Mouse (Mus musculus): ENCODE measurements at regions not wholly inside any gene's neighbourhood (a gene's known extent, or its start where the extent isn't known, plus 50 kb on each side); places are given as distances from the start of the nearest gene placed in this dataset.

DNA sequence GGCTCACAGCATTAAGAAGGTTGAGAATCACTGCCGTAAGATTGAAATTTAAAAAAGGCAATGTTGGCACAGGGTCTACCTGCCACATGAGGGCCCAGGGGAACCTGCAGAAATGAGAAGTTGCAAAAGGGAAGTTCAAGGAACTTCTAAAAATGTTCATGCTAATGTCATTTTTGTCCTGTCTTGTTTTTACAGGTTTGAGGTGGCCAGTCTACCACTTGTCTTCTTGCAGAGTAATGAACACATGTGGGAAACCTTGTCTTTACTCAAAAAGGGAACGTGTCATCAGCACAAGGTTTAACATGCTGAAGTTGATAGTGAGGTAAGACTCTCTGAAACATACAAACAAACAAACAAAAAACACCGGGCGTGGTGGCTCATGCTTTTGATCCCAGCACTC, 71.4 kb upstream of the Nanos1 start:
- DNase-seq (ENCODE audit: low spot score) = no peak
- Histone ChIP-seq H3K9me3 (replicated peaks) (no peaks in the 10 kb centered on the region), H3K36me3 (replicated peaks) (no peaks in the 10 kb centered on the region), H3K4me3 (ENCODE audit: low read depth, low read length) (no peak overlapping the region), H3K4me1 (ENCODE audit: insufficient read depth, low read depth, low read length) (no peaks in the 10 kb centered on the region), H3K27me3 (ENCODE audit: insufficient read depth, low read length) (peaks cover 3% of the 10 kb centered on the region)
- ATAC-seq (ENCODE audit: extremely low read depth, insufficient number of reproducible peaks, low FRiP score, poor library complexity, severe bottlenecking) = no peak
- TF ChIP-seq CTCF (IDR thresholded peaks at IDR 0.05; ENCODE audit: low read depth, low read length) (no peak), GATA2 (IDR thresholded peaks at IDR 0.05; ENCODE audit: borderline replicate concordance, low read depth, low read length) (no peak), GATA1 (IDR thresholded peaks at IDR 0.05; ENCODE audit: borderline replicate concordance, low read length) (no peak), TAL1 (conservative IDR thresholded peaks at IDR 0.05; ENCODE audit: low read depth, low read length) (no peak), POLR2AphosphoS5 (IDR thresholded peaks at IDR 0.05; ENCODE audit: insufficient replicate concordance, low read depth, low read length) (no peak)

GRCm38 (mm10) chr19:60682283-60682682, 73.5 kb upstream of the Nanos1 start:
- Histone ChIP-seq H3K4me1 (ENCODE audit: insufficient read depth, low read depth, low read length) (no peaks in the 10 kb centered on the region), H3K4me3 (ENCODE audit: low read depth, low read length) (no peak overlapping the region), H3K9me3 (replicated peaks) (no peaks in the 10 kb centered on the region), H3K36me3 (replicated peaks) (no peaks in the 10 kb centered on the region), H3K27me3 (ENCODE audit: insufficient read depth, low read length) (no peaks in the 10 kb centered on the region)
- ATAC-seq (ENCODE audit: extremely low read depth, insufficient number of reproducible peaks, low FRiP score, poor library complexity, severe bottlenecking) (no peak), DNase-seq (ENCODE audit: low spot score) (no peak)
- no peak for TF ChIP-seq GATA1 (IDR thresholded peaks at IDR 0.05; ENCODE audit: borderline replicate concordance, low read length)
- TF ChIP-seq CTCF (IDR thresholded peaks at IDR 0.05; ENCODE audit: low read depth, low read length) = no peak
- no peak for TF ChIP-seq TAL1 (conservative IDR thresholded peaks at IDR 0.05; ENCODE audit: low read depth, low read length)
- no peak for TF ChIP-seq POLR2AphosphoS5 (IDR thresholded peaks at IDR 0.05; ENCODE audit: insufficient replicate concordance, low read depth, low read length)
- no peak for TF ChIP-seq GATA2 (IDR thresholded peaks at IDR 0.05; ENCODE audit: borderline replicate concordance, low read depth, low read length)

GRCm38 (mm10) chr19:60681481-60681880, 74.3 kb upstream of the Nanos1 start:
- ATAC-seq (ENCODE audit: extremely low read depth, insufficient number of reproducible peaks, low FRiP score, poor library complexity, severe bottlenecking) (no peak), DNase-seq (ENCODE audit: low spot score) (no peak)
- no peak overlapping the region for H3K4me3 ChIP-seq (ENCODE audit: low read depth, low read length)

GRCm38 (mm10) chr19:60678236-60678635, 77.6 kb upstream of the Nanos1 start:
- no peaks in the 10 kb centered on the region for H3K4me1 ChIP-seq (ENCODE audit: insufficient read depth, low read depth, low read length)
- no peaks in the 10 kb centered on the region for H3K27me3 ChIP-seq (ENCODE audit: insufficient read depth, low read length)
- no peak overlapping the region for H3K4me3 ChIP-seq (ENCODE audit: low read depth, low read length)
- H3K9me3 ChIP-seq (replicated peaks) = no peaks in the 10 kb centered on the region
- ATAC-seq (ENCODE audit: extremely low read depth, insufficient number of reproducible peaks, low FRiP score, poor library complexity, severe bottlenecking) (no peak), DNase-seq (ENCODE audit: low spot score) (no peak)
- H3K36me3 ChIP-seq (replicated peaks) = no peaks in the 10 kb centered on the region
- no peak for TF ChIP-seq GATA2 (IDR thresholded peaks at IDR 0.05; ENCODE audit: borderline replicate concordance, low read depth, low read length)
- no peak for TF ChIP-seq TAL1 (conservative IDR thresholded peaks at IDR 0.05; ENCODE audit: low read depth, low read length)
- TF ChIP-seq GATA1 (IDR thresholded peaks at IDR 0.05; ENCODE audit: borderline replicate concordance, low read length) = no peak
- TF ChIP-seq CTCF (IDR thresholded peaks at IDR 0.05; ENCODE audit: low read depth, low read length) = no peak
- no peak for TF ChIP-seq POLR2AphosphoS5 (IDR thresholded peaks at IDR 0.05; ENCODE audit: insufficient replicate concordance, low read depth, low read length)

More at GRCm38 (mm10) chr19:60681481-60681880, 74.3 kb upstream of the Nanos1 start:
- TF ChIP-seq TAL1 (conservative IDR thresholded peaks at IDR 0.05; ENCODE audit: low read depth, low read length) (no peak), GATA1 (IDR thresholded peaks at IDR 0.05; ENCODE audit: borderline replicate concordance, low read length) (no peak), POLR2AphosphoS5 (IDR thresholded peaks at IDR 0.05; ENCODE audit: insufficient replicate concordance, low read depth, low read length) (no peak), CTCF (IDR thresholded peaks at IDR 0.05; ENCODE audit: low read depth, low read length) (no peak)
- Histone ChIP-seq H3K9me3 (replicated peaks) (no peaks in the 10 kb centered on the region), H3K4me1 (ENCODE audit: insufficient read depth, low read depth, low read length) (no peaks in the 10 kb centered on the region), H3K36me3 (replicated peaks) (no peaks in the 10 kb centered on the region), H3K27me3 (ENCODE audit: insufficient read depth, low read length) (no peaks in the 10 kb centered on the region)

GRCm38 (mm10) chr19:60674953-60675472, 80.8 kb upstream of the Nanos1 start:
- Histone ChIP-seq H3K9me3 (replicated peaks) (no peaks in the 10 kb centered on the region), H3K4me1 (ENCODE audit: insufficient read depth, low read depth, low read length) (no peaks in the 10 kb centered on the region), H3K27me3 (ENCODE audit: insufficient read depth, low read length) (no peaks in the 10 kb centered on the region), H3K4me3 (ENCODE audit: low read depth, low read length) (no peak overlapping the region), H3K36me3 (replicated peaks) (no peaks in the 10 kb centered on the region)
- TF ChIP-seq GATA1 (IDR thresholded peaks at IDR 0.05; ENCODE audit: borderline replicate concordance, low read length) (no peak), POLR2AphosphoS5 (IDR thresholded peaks at IDR 0.05; ENCODE audit: insufficient replicate concordance, low read depth, low read length) (no peak), GATA2 (IDR thresholded peaks at IDR 0.05; ENCODE audit: borderline replicate concordance, low read depth, low read length) (no peak), TAL1 (conservative IDR thresholded peaks at IDR 0.05; ENCODE audit: low read depth, low read length) (no peak), CTCF (IDR thresholded peaks at IDR 0.05; ENCODE audit: low read depth, low read length) (no peak)
- DNase-seq (ENCODE audit: low spot score) (no peak), ATAC-seq (ENCODE audit: extremely low read depth, insufficient number of reproducible peaks, low FRiP score, poor library complexity, severe bottlenecking) (no peak)

GRCm38 (mm10) chr19:60670781-60671180, 85.0 kb upstream of the Nanos1 start:
- H3K27me3 ChIP-seq (ENCODE audit: insufficient read depth, low read length) = no peaks in the 10 kb centered on the region
- no peak overlapping the region for H3K4me3 ChIP-seq (ENCODE audit: low read depth, low read length)
- TF ChIP-seq TAL1 (conservative IDR thresholded peaks at IDR 0.05; ENCODE audit: low read depth, low read length) (no peak), GATA1 (IDR thresholded peaks at IDR 0.05; ENCODE audit: borderline replicate concordance, low read length) (no peak), POLR2AphosphoS5 (IDR thresholded peaks at IDR 0.05; ENCODE audit: insufficient replicate concordance, low read depth, low read length) (no peak)
- ATAC-seq (ENCODE audit: extremely low read depth, insufficient number of reproducible peaks, low FRiP score, poor library complexity, severe bottlenecking) (no peak), DNase-seq (ENCODE audit: low spot score) (no peak)
- H3K36me3 ChIP-seq (replicated peaks) = no peaks in the 10 kb centered on the region
- no peaks in the 10 kb centered on the region for H3K9me3 ChIP-seq (replicated peaks)
- H3K4me1 ChIP-seq (ENCODE audit: insufficient read depth, low read depth, low read length) = peaks cover 3% of the 10 kb centered on the region; the same call in 1 of the 2 replicates
